Mouse (Mus musculus) liver, embryonic 15.5 days (tissue): ENCODE results near the gene Tmem265. TPM values are rescaled to one million over a fixed set of nuclear protein-coding genes. Genes with fewer than 3 reads are reported as not detected.

Experiments used
- ATAC-seq: fragments of 200-750 bp; cut with Nextera tagmentation; 2 replicates; pipeline ENCODE4 v1.8.0; 2017; ENCODE audit warnings: moderate number of reproducible peaks, mild to moderate bottlenecking, moderate library complexity; ENCODE audit not compliant: insufficient read depth
- H3K27ac ChIP-seq: fragments of 300-500 bp; sonication (generic); replicated peaks from 2 replicates; pipeline ENCODE4 v1.5.1; 2015; ENCODE audit warnings: mild to moderate bottlenecking, inconsistent platforms
- H3K27me3 ChIP-seq: fragments of 300-500 bp; sonication (generic); 2 replicates; pipeline ENCODE4 v1.6.1; 2015; ENCODE audit warnings: mild to moderate bottlenecking, inconsistent platforms
- H3K36me3 ChIP-seq: fragments of 300-500 bp; sonication (generic); replicated peaks from 2 replicates; pipeline ENCODE4 v1.6.1; 2015; ENCODE audit warnings: moderate library complexity, mild to moderate bottlenecking, inconsistent platforms
- H3K4me1 ChIP-seq: fragments of 300-500 bp; sonication (generic); replicated peaks from 2 replicates; pipeline ENCODE4 v1.6.1; 2015; ENCODE audit warnings: inconsistent platforms
- H3K4me2 ChIP-seq: fragments of 300-500 bp; sonication (generic); 2 replicates; pipeline ENCODE4 v1.6.1; 2015; ENCODE audit warnings: moderate library complexity, mild to moderate bottlenecking, inconsistent platforms
- H3K4me3 ChIP-seq: fragments of 300-500 bp; sonication (generic); replicated peaks from 2 replicates; pipeline ENCODE4 v1.5.1; 2015; ENCODE audit warnings: mild to moderate bottlenecking, inconsistent platforms
- H3K9ac ChIP-seq: fragments of 300-500 bp; sonication (generic); 2 replicates; pipeline ENCODE4 v1.6.1; 2015; ENCODE audit warnings: moderate library complexity, mild to moderate bottlenecking, inconsistent platforms
- H3K9me3 ChIP-seq: fragments of 300-500 bp; sonication (generic); replicated peaks from 2 replicates; pipeline ENCODE4 v1.6.1; 2016; ENCODE audit warnings: inconsistent platforms
- WGBS: fragments of 180-500 bp; shearing (Covaris S2); methylation state at CpG from one replicate; pipeline ENCODE4 v1.1.7; 2015; ENCODE audit warnings: mixed read lengths; ENCODE audit not compliant: insufficient replicate concordance; 5-methylcytosine and 5-hydroxymethylcytosine counted together
- polyA plus RNA-seq: library from polyadenylated mRNA; unstranded; fragments of >200 nt; fragmentation: Nextera tagmentation; extraction: Ambion mirVana; gene quantifications from 2 replicates; pipeline ENCODE4 v1.2.1, GENCODE M21; 2015

Gene Tmem265
- polyA plus RNA-seq, 1 experiment from 2014 or later, result 2.7 TPM

GRCm38 (mm10) chr7:127613501-127613900 is 52.3 kb downstream of the Tmem265 start:
- no peak for ATAC-seq
- H3K36me3 ChIP-seq, result peaks cover 34% of the 10 kb centered on the region
- peaks cover 25% of the 10 kb centered on the region for H3K4me1 ChIP-seq
- WGBS, result 83% methylated on average over 8 of the region's 8 CpGs
- no peak overlapping the region for H3K4me3 ChIP-seq
- no peak overlapping the region for H3K9ac ChIP-seq
- peaks cover 23% of the 10 kb centered on the region for H3K27me3 ChIP-seq
- H3K9me3 ChIP-seq, result no peaks in the 10 kb centered on the region
- peak overlapping the region; percentile 95 for H3K4me2 ChIP-seq
- no peak overlapping the region for H3K27ac ChIP-seq

DNA sequence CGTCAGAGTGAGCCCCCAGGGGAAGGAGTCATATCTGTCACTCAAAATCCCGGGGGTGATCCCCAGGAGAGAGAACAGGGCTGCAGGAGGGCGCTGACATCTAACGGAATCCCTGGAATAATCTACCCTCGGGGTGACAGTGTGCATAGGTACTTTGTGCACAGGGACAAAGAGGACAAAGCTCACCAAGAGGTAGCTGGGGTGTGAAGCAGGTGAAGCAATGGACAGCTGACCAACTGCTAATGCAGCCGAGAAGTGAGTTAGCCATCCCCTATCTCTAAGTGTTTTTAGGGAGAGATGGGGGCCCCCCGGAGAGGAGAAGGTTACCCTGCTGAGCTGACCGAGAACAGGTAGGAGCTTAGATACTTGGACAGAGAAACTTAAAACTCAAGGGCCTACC is 52.9 kb downstream of the Tmem265 start:
- Histone ChIP-seq H3K9ac (peak overlapping the region; percentile 72; the same call in 1 of the 2 replicates), H3K4me1 (peaks cover 25% of the 10 kb centered on the region), H3K9me3 (no peaks in the 10 kb centered on the region), H3K36me3 (peaks cover 34% of the 10 kb centered on the region), H3K4me3 (peak overlapping the region; percentile 73), H3K4me2 (peak overlapping the region; percentile 95), H3K27me3 (peaks cover 23% of the 10 kb centered on the region), H3K27ac (no peak overlapping the region)
- ATAC-seq, result peak; percentile 23; the same call in 1 of the 2 replicates
- WGBS, result 35% methylated on average over 8 of the region's 8 CpGs

DNA sequence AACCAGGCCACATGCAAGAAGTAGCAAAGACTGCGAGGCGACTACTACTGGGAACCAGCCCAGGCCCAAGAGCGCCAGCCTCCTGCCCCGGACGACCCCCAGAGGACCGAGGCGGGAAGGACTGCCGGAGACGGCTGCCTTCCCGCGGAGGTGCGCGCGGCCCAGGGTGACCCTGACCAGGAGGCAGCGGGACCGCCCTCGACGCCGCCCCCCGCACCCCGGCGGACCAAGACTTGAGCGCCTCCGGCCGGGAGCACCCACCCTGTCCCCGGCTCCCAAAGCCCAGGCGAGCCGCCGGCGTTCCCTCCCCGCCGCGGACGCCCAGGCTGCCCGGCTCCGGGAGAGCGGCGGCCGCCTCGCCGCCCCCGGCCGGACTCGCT is 53.3 kb downstream of the Tmem265 start:
- peaks cover 23% of the 10 kb centered on the region for H3K27me3 ChIP-seq
- H3K4me3 ChIP-seq, result peak overlapping the region; percentile 73
- peak; percentile 72 for ATAC-seq
- peak overlapping the region; percentile 95 for H3K4me2 ChIP-seq
- H3K4me1 ChIP-seq, result peaks cover 25% of the 10 kb centered on the region
- peak overlapping the region; percentile 72; the same call in 1 of the 2 replicates for H3K27ac ChIP-seq
- H3K9me3 ChIP-seq, result no peaks in the 10 kb centered on the region
- peak overlapping the region; percentile 72 for H3K9ac ChIP-seq
- peaks cover 30% of the 10 kb centered on the region for H3K36me3 ChIP-seq
- under 1% methylated on average over 44 of the region's 44 CpGs for WGBS

GRCm38 (mm10) chr7:127614891-127615843 is 54.0 kb downstream of the Tmem265 start, which contains the start of gene Zfp629:
Gene Zfp629, minus strand, starts transcription at chr7:127615797.
- peak within 1 kb of the TSS; percentile 72; the same call in 1 of the 2 replicates for H3K27ac ChIP-seq
- H3K27me3 ChIP-seq, result peaks cover 23% of the 10 kb centered on the region
- WGBS, result 2% methylated on average over 45 of the region's 50 CpGs
- peaks cover 26% of the 10 kb centered on the region for H3K36me3 ChIP-seq
- no peaks in the 10 kb centered on the region for H3K9me3 ChIP-seq
- H3K9ac ChIP-seq, result peak within 1 kb of the TSS; percentile 72
- peaks cover 25% of the 10 kb centered on the region for H3K4me1 ChIP-seq
- H3K4me2 ChIP-seq, result peak within 1 kb of the TSS; percentile 95
- H3K4me3 ChIP-seq, result peak within 1 kb of the TSS; percentile 73
- ATAC-seq, result peak; percentile 68

- no peak for ATAC-seq
- H3K4me3 ChIP-seq, result no peak overlapping the region
- peaks cover 14% of the 10 kb centered on the region for H3K36me3 ChIP-seq
- peaks cover 23% of the 10 kb centered on the region for H3K27me3 ChIP-seq
- H3K9ac ChIP-seq, result no peak overlapping the region
- WGBS, result 61% methylated on average over 1 of the region's 1 CpGs
- H3K4me1 ChIP-seq, result peaks cover 25% of the 10 kb centered on the region
- no peaks in the 10 kb centered on the region for H3K9me3 ChIP-seq
- H3K27ac ChIP-seq, result no peak overlapping the region
- no peak overlapping the region for H3K4me2 ChIP-seq
Measured at GRCm38 (mm10) chr7:127616336-127616735, 55.1 kb downstream of the Tmem265 start.

Other genes with a start within 250 kb of the Tmem265 start
- gene Zfp768, start 215.8 kb upstream of the Tmem265 start, polyA plus RNA-seq, result 3.1 and 4.4 TPM in 2 replicates
- gene Zfp747, start 185.3 kb upstream of the Tmem265 start, polyA plus RNA-seq, result 1.8 and 2.3 TPM in 2 replicates
- gene 9130019O22Rik, start 174.2 kb upstream of the Tmem265 start, polyA plus RNA-seq, result 1.2 and 1.5 TPM in 2 replicates
- gene E430018J23Rik, start 167.8 kb upstream of the Tmem265 start, polyA plus RNA-seq, result 1.3 and 1.5 TPM in 2 replicates
- gene Zfp764, start 154.6 kb upstream of the Tmem265 start, polyA plus RNA-seq, result 1.3 and 1.7 TPM in 2 replicates
- gene Zfp688, start 139.3 kb upstream of the Tmem265 start, polyA plus RNA-seq, result 7.3 and 9.1 TPM in 2 replicates
- 2.1 TPM in 2 replicates for gene Zfp689, start 112.2 kb upstream of the Tmem265 start, polyA plus RNA-seq
- gene Prr14, start 101.8 kb upstream of the Tmem265 start, polyA plus RNA-seq, result 19.8 and 22.4 TPM in 2 replicates
- gene Fbrs, start 82.2 kb upstream of the Tmem265 start, polyA plus RNA-seq, result 5.5 and 5.6 TPM in 2 replicates
- 15.0 and 18.9 TPM in 2 replicates for gene Srcap, start 49.4 kb upstream of the Tmem265 start, polyA plus RNA-seq
- gene Gm42715, start 41.8 kb upstream of the Tmem265 start, polyA plus RNA-seq, result 5.2 and 5.5 TPM in 2 replicates
- gene Phkg2, start 11.9 kb downstream of the Tmem265 start, polyA plus RNA-seq, result 20.0 and 24.6 TPM in 2 replicates
- gene Ccdc189, start 27.2 kb downstream of the Tmem265 start, polyA plus RNA-seq, result 6.4 and 8.3 TPM in 2 replicates
- 18.3 and 19.5 TPM in 2 replicates for gene Rnf40, start 27.4 kb downstream of the Tmem265 start, polyA plus RNA-seq
- 1.2 and 1.6 TPM in 2 replicates for gene Zfp629, start 54.4 kb downstream of the Tmem265 start, polyA plus RNA-seq
- 22.9 and 23.7 TPM in 2 replicates for gene Bcl7c, start 147.5 kb downstream of the Tmem265 start, polyA plus RNA-seq
- 2.7 and 2.8 TPM in 2 replicates for gene Ctf1, start 151.3 kb downstream of the Tmem265 start, polyA plus RNA-seq
- gene Ctf2, start 170.8 kb downstream of the Tmem265 start, polyA plus RNA-seq, result 0.06 and 0.10 TPM in 2 replicates
- gene Fbxl19, start 183.2 kb downstream of the Tmem265 start, polyA plus RNA-seq, result 2.8 and 2.9 TPM in 2 replicates
- gene Orai3, start 208.4 kb downstream of the Tmem265 start, polyA plus RNA-seq, result 11.0 and 13.1 TPM in 2 replicates
- gene Setd1a, start 215.3 kb downstream of the Tmem265 start, polyA plus RNA-seq, result 9.2 and 9.3 TPM in 2 replicates
- gene Gm49388, start 224.2 kb downstream of the Tmem265 start, polyA plus RNA-seq, result not detected in 2 replicates
- gene Hsd3b7, start 239.2 kb downstream of the Tmem265 start, polyA plus RNA-seq, result 55.9 and 75.3 TPM in 2 replicates